Mouse (Mus musculus): ENCODE measurements around the gene Sytl2. TPM values are rescaled to one million over a fixed set of nuclear protein-coding genes. Genes with fewer than 3 reads are reported as not detected.

The Sytl2 gene
- polyA plus RNA-seq (2015; fragmentation: Nextera tagmentation; extraction: Ambion mirVana) = 25.7 and 36.3 TPM in 2 replicates

GRCm38 (mm10) chr7:90301942-90302646, at the start of gene Sytl2:
TSS of gene Sytl2 (plus strand) at chr7:90302252.

GRCm38 (mm10) chr7:90265289-90265970, 36.6 kb upstream of the Sytl2 start, which contains the start of gene Ccdc83:
TSS of gene Ccdc83 (minus strand) at chr7:90265777.

DNA sequence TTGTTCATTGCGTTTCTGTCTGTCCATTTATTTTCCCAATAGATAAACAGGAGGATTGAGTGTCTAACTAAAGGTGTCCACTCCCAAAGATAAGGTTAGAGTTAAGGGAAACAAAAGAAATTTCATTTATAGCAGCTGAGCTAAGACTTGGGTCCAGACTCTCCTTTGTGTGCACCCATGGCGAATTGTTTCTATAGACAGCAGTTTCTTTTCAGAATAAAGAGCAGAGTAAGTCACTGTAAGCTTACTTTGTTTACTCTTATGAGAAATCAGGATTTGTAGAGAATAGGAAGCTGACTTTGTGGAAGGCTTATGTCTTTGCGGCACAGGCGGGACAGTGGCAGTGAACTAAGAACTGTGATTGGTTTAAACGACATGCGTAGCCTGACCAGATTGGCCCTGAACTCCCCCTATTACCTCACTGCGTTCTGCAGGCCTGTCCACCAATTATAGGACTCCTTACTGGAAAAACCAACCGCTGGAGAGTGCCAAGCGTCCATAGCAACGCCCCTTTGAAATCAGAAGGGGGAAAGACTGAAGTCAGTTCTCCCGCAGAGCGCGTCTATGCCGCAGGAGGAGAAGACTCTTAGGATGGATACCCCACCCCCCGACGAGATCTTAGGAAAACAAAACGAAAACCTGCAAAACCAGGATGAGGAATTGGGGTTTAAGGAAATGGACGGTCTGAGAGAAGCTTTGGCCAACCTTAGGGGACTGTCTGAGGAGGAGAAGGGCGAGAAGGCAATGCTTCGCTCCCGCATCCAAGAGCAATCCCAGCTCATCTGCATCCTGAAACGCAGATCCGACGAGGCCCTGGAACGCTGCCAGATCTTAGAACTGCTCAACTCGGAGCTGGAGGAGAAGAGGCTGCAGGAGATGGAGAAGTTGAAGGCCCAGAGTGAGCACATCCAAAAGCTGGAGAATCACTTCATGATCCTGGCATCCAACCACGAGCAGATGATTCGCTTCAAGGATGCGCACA, 124.3 kb downstream of the Sytl2 start, which contains the start of gene Ccdc89:
TSS of gene Ccdc89 (plus strand) at position 558 of the 982 bp plus-strand sequence.

GRCm38 (mm10) chr7:90442518-90443080, 140.5 kb downstream of the Sytl2 start, which contains the start of gene Crebzf:
TSS of gene Crebzf (plus strand) at chr7:90442729.

DNA sequence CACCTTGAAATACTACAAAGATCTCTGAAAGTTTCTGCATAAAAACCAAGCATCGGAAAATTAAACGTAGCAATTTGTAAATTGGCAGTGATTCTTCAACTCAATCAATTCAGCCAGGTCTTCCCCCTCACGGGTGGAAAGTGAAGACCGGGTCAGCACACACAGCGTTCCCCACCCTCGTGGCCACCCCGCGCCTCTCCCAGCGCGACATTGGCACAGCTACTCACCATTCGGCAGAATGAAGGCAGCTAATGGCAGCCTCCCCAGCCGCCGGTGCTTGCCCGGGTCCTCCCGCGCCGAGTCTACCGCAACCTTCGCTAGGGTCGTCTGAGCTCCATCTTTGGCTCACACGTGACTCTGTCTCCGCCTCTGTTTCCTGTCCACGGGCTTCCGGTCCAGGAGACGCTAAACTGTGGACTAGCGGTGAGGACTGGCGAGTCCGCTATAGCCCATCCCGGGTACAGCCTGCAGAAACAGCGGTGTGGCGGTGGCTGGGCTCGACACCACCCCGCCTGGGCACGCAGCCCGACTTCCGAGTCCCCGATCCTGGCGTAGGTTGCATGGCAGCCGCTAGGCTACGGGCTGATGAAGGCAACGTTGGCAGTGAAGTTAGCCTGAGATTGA, 154.9 kb downstream of the Sytl2 start, which contains the start of gene Tmem126a:
TSS of gene Tmem126a (minus strand) at position 385 of the 624 bp plus-strand sequence.

Other genes starting within 250 kb of the Sytl2 start
- gene Picalm, start 172.0 kb upstream of the Sytl2 start, polyA plus RNA-seq (2015; fragmentation: Nextera tagmentation; extraction: Ambion mirVana) = 54.2 and 73.3 TPM in 2 replicates
- gene Ccdc83, start 36.5 kb upstream of the Sytl2 start, polyA plus RNA-seq (2015; fragmentation: Nextera tagmentation; extraction: Ambion mirVana) = not detected in 2 replicates
- 0.48 and 0.55 TPM in 2 replicates for gene Ccdc89, start 124.3 kb downstream of the Sytl2 start, polyA plus RNA-seq (2015; fragmentation: Nextera tagmentation; extraction: Ambion mirVana)
- gene Crebzf, start 140.5 kb downstream of the Sytl2 start, polyA plus RNA-seq (2015; fragmentation: Nextera tagmentation; extraction: Ambion mirVana) = 14.4 and 18.7 TPM in 2 replicates
- 83.1 and 90.3 TPM in 2 replicates for gene Tmem126a, start 155.0 kb downstream of the Sytl2 start, polyA plus RNA-seq (2015; fragmentation: Nextera tagmentation; extraction: Ambion mirVana)
- gene Tmem126b, start 173.7 kb downstream of the Sytl2 start, polyA plus RNA-seq (2015; fragmentation: Nextera tagmentation; extraction: Ambion mirVana) = 19.3 and 20.2 TPM in 2 replicates
- 1.1 and 1.8 TPM in 2 replicates for gene Dlg2, start 174.4 kb downstream of the Sytl2 start, polyA plus RNA-seq (2015; fragmentation: Nextera tagmentation; extraction: Ambion mirVana)